Mouse (Mus musculus) liver, embryonic 13.5 days (tissue): ENCODE measurements around the gene Tbc1d1. TPM values are rescaled to one million over a fixed set of nuclear protein-coding genes. Genes with fewer than 3 reads are reported as not detected.

Source experiments
- ATAC-seq: fragments of 200-750 bp; cut with Nextera tagmentation; 2 replicates; pipeline ENCODE4 v1.8.0; 2017; ENCODE audit warnings: low read depth, mild to moderate bottlenecking, moderate number of reproducible peaks, moderate library complexity
- DNase-seq: peaks from one replicate; pipeline ENCODE4 v3.0.0; 2022
- H3K27ac ChIP-seq: fragments of 300-500 bp; sonication (generic); 2 replicates; pipeline ENCODE4 v1.5.1; 2015; ENCODE audit warnings: moderate library complexity, mild to moderate bottlenecking, inconsistent platforms
- H3K27me3 ChIP-seq: fragments of 300-500 bp; sonication (generic); 2 replicates; pipeline ENCODE4 v1.6.1; 2015; ENCODE audit warnings: mild to moderate bottlenecking, inconsistent platforms
- H3K36me3 ChIP-seq: fragments of 300-500 bp; sonication (generic); 2 replicates; pipeline ENCODE4 v1.6.1; 2015; ENCODE audit warnings: mild to moderate bottlenecking, inconsistent platforms
- H3K4me1 ChIP-seq: fragments of 300-500 bp; sonication (generic); replicated peaks from 2 replicates; pipeline ENCODE4 v1.6.1; 2015; ENCODE audit warnings: inconsistent platforms
- H3K4me2 ChIP-seq: fragments of 300-500 bp; sonication (generic); 2 replicates; pipeline ENCODE4 v1.6.1; 2015; ENCODE audit warnings: inconsistent platforms, mild to moderate bottlenecking, moderate library complexity
- H3K4me3 ChIP-seq: fragments of 300-500 bp; sonication (generic); replicated peaks from 2 replicates; pipeline ENCODE4 v1.5.1; 2015; ENCODE audit warnings: mild to moderate bottlenecking, inconsistent platforms
- H3K9ac ChIP-seq: fragments of 300-500 bp; sonication (generic); 2 replicates; pipeline ENCODE4 v1.6.1; 2015; ENCODE audit warnings: mild to moderate bottlenecking, inconsistent platforms
- H3K9me3 ChIP-seq: fragments of 300-500 bp; sonication (generic); replicated peaks from 2 replicates; pipeline ENCODE4 v1.6.1; 2016; ENCODE audit warnings: inconsistent platforms
- WGBS: fragments of 180-500 bp; shearing (Covaris S2); methylation state at CpG from one replicate; pipeline ENCODE4 v1.1.7; 2015; ENCODE audit not compliant: insufficient replicate concordance; 5-methylcytosine and 5-hydroxymethylcytosine counted together
- polyA plus RNA-seq: library from polyadenylated mRNA; unstranded; fragments of >200 nt; fragmentation: Nextera tagmentation; extraction: Ambion mirVana; gene quantifications from 2 replicates; pipeline ENCODE4 v1.2.1, GENCODE M21; 2015

The Tbc1d1 gene
- polyA plus RNA-seq, 1 experiment from 2014 or later = 7.0 TPM

GRCm38 (mm10) chr5:64162582-64162981 is 6.5 kb downstream of the Tbc1d1 start:
- Histone ChIP-seq H3K4me3 (no peak overlapping the region), H3K9me3 (no peaks in the 10 kb centered on the region), H3K36me3 (no peaks in the 10 kb centered on the region), H3K9ac (no peak overlapping the region), H3K27me3 (peaks cover 21% of the 10 kb centered on the region), H3K4me1 (peaks cover 64% of the 10 kb centered on the region), H3K27ac (0 out of 2 replicates have a peak overlapping the region, but pooled peaks have one; percentile 39), H3K4me2 (peak overlapping the region; percentile 99; the same call in 1 of the 2 replicates)
- DNase-seq (no peak), ATAC-seq (no peak)
- 75% methylated on average over 5 of the region's 5 CpGs for WGBS

GRCm38 (mm10) chr5:64164414-64164813 is 8.3 kb downstream of the Tbc1d1 start:
- Histone ChIP-seq H3K9ac (no peak overlapping the region), H3K27ac (no peak overlapping the region), H3K4me2 (no peak overlapping the region), H3K4me1 (peaks cover 56% of the 10 kb centered on the region), H3K27me3 (peaks cover 9% of the 10 kb centered on the region), H3K36me3 (no peaks in the 10 kb centered on the region), H3K4me3 (no peak overlapping the region), H3K9me3 (no peaks in the 10 kb centered on the region)
- 69% methylated on average over 3 of the region's 3 CpGs for WGBS
- DNase-seq = no peak
- no peak for ATAC-seq

- WGBS = 68% methylated on average over 2 of the region's 2 CpGs
- no peak for DNase-seq
- H3K9me3 ChIP-seq = no peaks in the 10 kb centered on the region
Observed at GRCm38 (mm10) chr5:64165826-64166225, 9.7 kb downstream of the Tbc1d1 start.

GRCm38 (mm10) chr5:64168990-64169540 is 13.0 kb downstream of the Tbc1d1 start:
- no peak overlapping the region for H3K9ac ChIP-seq
- no peak overlapping the region for H3K4me3 ChIP-seq
- H3K9me3 ChIP-seq = no peaks in the 10 kb centered on the region
- H3K36me3 ChIP-seq = no peaks in the 10 kb centered on the region
- H3K4me2 ChIP-seq = no peak overlapping the region
- H3K4me1 ChIP-seq = peaks cover 27% of the 10 kb centered on the region
- ATAC-seq = peak; percentile 62
- 0 out of 2 replicates have a peak overlapping the region, but pooled peaks have one; percentile 9 for H3K27ac ChIP-seq
- WGBS = 81% methylated on average over 10 of the region's 10 CpGs
- no peak for DNase-seq
- no peaks in the 10 kb centered on the region for H3K27me3 ChIP-seq

More at GRCm38 (mm10) chr5:64165826-64166225, 9.7 kb downstream of the Tbc1d1 start:
- Histone ChIP-seq H3K4me1 (peaks cover 54% of the 10 kb centered on the region), H3K4me3 (no peak overlapping the region), H3K27ac (no peak overlapping the region), H3K9ac (no peak overlapping the region), H3K27me3 (no peaks in the 10 kb centered on the region; the same call in 1 of the 2 replicates), H3K4me2 (no peak overlapping the region), H3K36me3 (no peaks in the 10 kb centered on the region)
- no peak for ATAC-seq

GRCm38 (mm10) chr5:64172884-64173283 is 16.8 kb downstream of the Tbc1d1 start:
- H3K9me3 ChIP-seq = no peaks in the 10 kb centered on the region
- no peaks in the 10 kb centered on the region for H3K36me3 ChIP-seq
- H3K4me2 ChIP-seq = no peak overlapping the region
- no peak overlapping the region for H3K27ac ChIP-seq
- no peaks in the 10 kb centered on the region for H3K27me3 ChIP-seq
- WGBS = 63% methylated on average over 3 of the region's 3 CpGs
- no peak overlapping the region for H3K4me3 ChIP-seq
- H3K9ac ChIP-seq = no peak overlapping the region
- ATAC-seq (no peak), DNase-seq (no peak)
- H3K4me1 ChIP-seq = peaks cover 20% of the 10 kb centered on the region

- ATAC-seq (no peak), DNase-seq (no peak)
- Histone ChIP-seq H3K9me3 (no peaks in the 10 kb centered on the region), H3K27me3 (no peaks in the 10 kb centered on the region), H3K4me3 (no peak overlapping the region), H3K27ac (no peak overlapping the region), H3K9ac (no peak overlapping the region), H3K36me3 (no peaks in the 10 kb centered on the region), H3K4me1 (peaks cover 20% of the 10 kb centered on the region), H3K4me2 (no peak overlapping the region)
- 80% methylated on average over 16 of the region's 16 CpGs for WGBS
Observed at GRCm38 (mm10) chr5:64173302-64173701, 17.2 kb downstream of the Tbc1d1 start.

- H3K27me3 ChIP-seq = no peaks in the 10 kb centered on the region
- WGBS = 62% methylated on average over 5 of the region's 5 CpGs
- no peak for DNase-seq
- H3K9me3 ChIP-seq = no peaks in the 10 kb centered on the region
- no peak overlapping the region for H3K9ac ChIP-seq
- no peak for ATAC-seq
- H3K27ac ChIP-seq = no peak overlapping the region
- H3K36me3 ChIP-seq = no peaks in the 10 kb centered on the region
- no peak overlapping the region for H3K4me3 ChIP-seq
- H3K4me1 ChIP-seq = peaks cover 9% of the 10 kb centered on the region
- no peak overlapping the region for H3K4me2 ChIP-seq
Observed at GRCm38 (mm10) chr5:64174429-64174935, 18.4 kb downstream of the Tbc1d1 start.

GRCm38 (mm10) chr5:64180548-64180947 is 24.4 kb downstream of the Tbc1d1 start:
- DNase-seq (no peak), ATAC-seq (no peak)
- 80% methylated on average over 8 of the region's 8 CpGs for WGBS
- H3K27me3 ChIP-seq = no peaks in the 10 kb centered on the region
- no peak overlapping the region for H3K27ac ChIP-seq
- no peak overlapping the region for H3K9ac ChIP-seq
- no peaks in the 10 kb centered on the region for H3K4me1 ChIP-seq
- H3K4me2 ChIP-seq = no peak overlapping the region
- H3K4me3 ChIP-seq = no peak overlapping the region
- no peaks in the 10 kb centered on the region for H3K9me3 ChIP-seq
- no peaks in the 10 kb centered on the region for H3K36me3 ChIP-seq

GRCm38 (mm10) chr5:64183712-64184111 is 27.6 kb downstream of the Tbc1d1 start:
- ATAC-seq = no peak

GRCm38 (mm10) chr5:64185257-64185656 is 29.2 kb downstream of the Tbc1d1 start:
- WGBS = 72% methylated on average over 7 of the region's 7 CpGs
- no peak overlapping the region for H3K4me3 ChIP-seq
- no peak for ATAC-seq
- no peak overlapping the region for H3K9ac ChIP-seq
- H3K27me3 ChIP-seq = no peaks in the 10 kb centered on the region
- no peaks in the 10 kb centered on the region for H3K4me1 ChIP-seq
- H3K27ac ChIP-seq = no peak overlapping the region
- H3K36me3 ChIP-seq = no peaks in the 10 kb centered on the region
- H3K4me2 ChIP-seq = no peak overlapping the region
- DNase-seq = no peak
- no peaks in the 10 kb centered on the region for H3K9me3 ChIP-seq

More at GRCm38 (mm10) chr5:64183712-64184111, 27.6 kb downstream of the Tbc1d1 start:
- Histone ChIP-seq H3K27me3 (no peaks in the 10 kb centered on the region), H3K4me2 (no peak overlapping the region), H3K36me3 (no peaks in the 10 kb centered on the region), H3K4me1 (no peaks in the 10 kb centered on the region), H3K4me3 (no peak overlapping the region), H3K9ac (no peak overlapping the region), H3K27ac (no peak overlapping the region), H3K9me3 (no peaks in the 10 kb centered on the region)
- DNase-seq = no peak
- WGBS = 69% methylated on average over 4 of the region's 4 CpGs

- Histone ChIP-seq H3K36me3 (peaks cover 9% of the 10 kb centered on the region; the same call in 1 of the 2 replicates), H3K9ac (no peak overlapping the region), H3K4me1 (no peaks in the 10 kb centered on the region), H3K4me3 (no peak overlapping the region), H3K27ac (no peak overlapping the region), H3K4me2 (no peak overlapping the region), H3K27me3 (no peaks in the 10 kb centered on the region), H3K9me3 (peaks cover 10% of the 10 kb centered on the region)
- DNase-seq (no peak), ATAC-seq (no peak)
- 66% methylated on average over 5 of the region's 5 CpGs for WGBS
Observed at GRCm38 (mm10) chr5:64186566-64186965, 30.5 kb downstream of the Tbc1d1 start.

- Histone ChIP-seq H3K4me2 (no peak overlapping the region), H3K36me3 (peaks cover 15% of the 10 kb centered on the region; the same call in 1 of the 2 replicates), H3K9me3 (peaks cover 10% of the 10 kb centered on the region), H3K27ac (no peak overlapping the region), H3K9ac (no peak overlapping the region), H3K4me1 (no peaks in the 10 kb centered on the region), H3K4me3 (no peak overlapping the region), H3K27me3 (no peaks in the 10 kb centered on the region)
- ATAC-seq (no peak), DNase-seq (no peak)
- 66% methylated on average over 3 of the region's 3 CpGs for whole genome bisulfite sequencing
Observed at GRCm38 (mm10) chr5:64188083-64188648, 32.1 kb downstream of the Tbc1d1 start.
